Mouse (Mus musculus) olfactory bulb, adult 2 months (tissue): ENCODE data around the gene Gm5134.

Source experiments
- CTCF ChIP-seq: fragments of 200-500 bp; IDR thresholded peaks from 2 replicates; pipeline ENCODE4 v1.5.1; 2012; ENCODE audit warnings: low read depth, mild to moderate bottlenecking, low read length, moderate library complexity; ENCODE audit not compliant: insufficient read depth
- POLR2A ChIP-seq: fragments of 200-500 bp; IDR thresholded peaks from 2 replicates; pipeline ENCODE4 v1.6.1; 2012; ENCODE audit warnings: mild to moderate bottlenecking, low read depth, low read length, moderate library complexity; ENCODE audit not compliant: insufficient read depth

GRCm38 (mm10) chr10:76002101-76002521 is 47.8 kb downstream of the Gm5134 start:
- no peak for TF ChIP-seq POLR2A
- TF ChIP-seq CTCF = no peak
